Mouse (Mus musculus): ENCODE measurements around the gene Phf14. TPM values are rescaled to one million over a fixed set of nuclear protein-coding genes. Genes with fewer than 3 reads are reported as not detected.
"Not testable (repeated sequence)": the region's sequence is repeated elsewhere in the genome, so short reads cannot be mapped to it uniquely, and the experiment has no call there.

The Phf14 gene
- total RNA-seq, 2 experiments from 2014 or later, result 66.5 to 72.1 TPM

DNA sequence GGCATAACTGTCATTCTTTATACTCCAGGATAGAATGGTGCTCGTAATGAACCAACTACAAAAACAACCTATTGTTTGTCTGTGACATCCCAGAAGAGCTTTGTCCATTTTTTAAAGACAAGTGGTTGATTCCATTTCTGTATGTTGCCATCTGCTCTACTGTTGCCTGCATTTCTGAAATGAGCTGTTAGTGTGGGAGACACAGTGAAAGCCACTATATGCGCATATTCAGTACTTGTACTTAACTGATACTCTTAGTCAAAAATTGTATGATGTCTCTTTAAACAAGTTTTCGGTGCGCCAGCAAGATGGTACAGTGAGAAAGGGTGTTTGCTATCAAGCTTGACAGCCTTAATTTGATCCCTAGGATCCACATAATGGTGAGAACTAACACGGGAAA lies 177.1 kb downstream of the Phf14 start:
- peak in 1 of 2 experiments; percentile 25 for DNase-seq (ENCODE audit: low spot score in 2 of 2)

DNA sequence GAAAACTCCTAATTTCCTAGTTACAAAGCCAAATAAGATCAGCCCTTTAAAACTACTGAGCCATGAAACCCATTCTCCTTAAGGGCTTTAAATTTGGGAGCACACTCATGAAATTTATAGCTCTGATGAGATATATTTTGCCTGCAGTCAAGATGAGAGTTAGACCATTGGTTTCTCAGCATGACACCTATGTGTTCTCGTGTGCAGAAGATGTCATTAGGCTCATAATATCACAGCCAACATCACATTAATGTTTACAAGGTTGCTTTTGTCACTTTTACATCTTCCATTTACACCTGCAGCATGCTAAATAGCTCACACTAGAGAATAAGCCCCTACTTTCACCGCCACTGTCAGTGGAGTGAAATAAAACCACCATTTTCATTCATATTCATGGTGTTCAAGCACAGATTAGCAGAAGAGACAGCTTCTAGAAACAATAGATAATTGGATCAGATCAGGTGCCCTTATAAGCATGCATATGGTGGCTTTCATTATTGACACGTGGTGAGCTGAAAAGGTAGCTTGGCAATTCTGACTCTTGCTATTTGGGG lies 181.9 kb downstream of the Phf14 start:
- no peak for DNase-seq (ENCODE audit: low spot score in 2 of 2)

DNA sequence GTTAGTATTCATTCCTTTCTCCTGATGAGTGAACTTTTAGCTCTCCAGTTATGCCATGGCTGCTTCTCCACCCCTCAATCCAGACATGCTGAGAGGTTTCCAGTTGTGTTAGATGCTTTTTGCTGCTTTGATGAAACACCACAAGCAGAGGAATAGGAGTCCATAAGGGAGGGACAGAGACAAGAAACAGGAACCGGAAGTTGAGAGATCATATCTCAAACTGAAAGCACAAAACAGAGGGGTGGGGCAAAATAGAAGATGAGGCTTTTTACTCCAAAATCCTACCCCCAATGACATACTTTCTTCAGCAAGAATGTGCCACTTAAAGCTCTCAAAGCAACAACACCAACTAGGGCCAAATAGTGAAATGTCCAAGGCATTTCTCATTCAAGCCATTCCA lies 188.1 kb downstream of the Phf14 start:
- no peak for DNase-seq (ENCODE audit: low spot score in 2 of 2)

- no peak for DNase-seq (ENCODE audit: low spot score in 2 of 2)
Observed at GRCm38 (mm10) chr6:12097125-12097524, 189.5 kb downstream of the Phf14 start.

DNA sequence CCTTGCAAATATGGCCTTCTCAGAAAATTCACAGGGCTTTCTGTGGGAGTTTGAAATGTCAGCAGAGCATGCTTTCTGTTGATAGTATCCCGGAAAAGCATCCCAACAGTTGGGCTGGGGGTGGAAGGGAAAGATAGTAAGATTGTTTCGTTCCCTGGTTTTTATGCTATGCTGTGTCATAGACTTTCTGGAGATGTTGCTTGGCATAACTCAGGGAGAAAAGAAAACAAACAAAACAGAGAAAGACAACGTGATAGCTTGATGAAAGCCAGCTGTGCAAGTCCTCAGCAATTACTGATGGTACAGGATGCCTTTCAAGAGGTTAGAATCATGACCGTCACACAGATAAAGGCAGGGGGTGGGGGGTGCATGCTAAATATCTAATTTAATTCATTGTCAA lies 197.5 kb downstream of the Phf14 start:
- peak; percentile 46 to 84 for DNase-seq (ENCODE audit: low spot score in 2 of 2)

- no peak for DNase-seq (ENCODE audit: low spot score in 2 of 2)
Observed at GRCm38 (mm10) chr6:12107326-12107725, 199.7 kb downstream of the Phf14 start.

- no peak for DNase-seq (ENCODE audit: low spot score in 2 of 2)
Observed at GRCm38 (mm10) chr6:12107786-12108185, 200.2 kb downstream of the Phf14 start.

DNA sequence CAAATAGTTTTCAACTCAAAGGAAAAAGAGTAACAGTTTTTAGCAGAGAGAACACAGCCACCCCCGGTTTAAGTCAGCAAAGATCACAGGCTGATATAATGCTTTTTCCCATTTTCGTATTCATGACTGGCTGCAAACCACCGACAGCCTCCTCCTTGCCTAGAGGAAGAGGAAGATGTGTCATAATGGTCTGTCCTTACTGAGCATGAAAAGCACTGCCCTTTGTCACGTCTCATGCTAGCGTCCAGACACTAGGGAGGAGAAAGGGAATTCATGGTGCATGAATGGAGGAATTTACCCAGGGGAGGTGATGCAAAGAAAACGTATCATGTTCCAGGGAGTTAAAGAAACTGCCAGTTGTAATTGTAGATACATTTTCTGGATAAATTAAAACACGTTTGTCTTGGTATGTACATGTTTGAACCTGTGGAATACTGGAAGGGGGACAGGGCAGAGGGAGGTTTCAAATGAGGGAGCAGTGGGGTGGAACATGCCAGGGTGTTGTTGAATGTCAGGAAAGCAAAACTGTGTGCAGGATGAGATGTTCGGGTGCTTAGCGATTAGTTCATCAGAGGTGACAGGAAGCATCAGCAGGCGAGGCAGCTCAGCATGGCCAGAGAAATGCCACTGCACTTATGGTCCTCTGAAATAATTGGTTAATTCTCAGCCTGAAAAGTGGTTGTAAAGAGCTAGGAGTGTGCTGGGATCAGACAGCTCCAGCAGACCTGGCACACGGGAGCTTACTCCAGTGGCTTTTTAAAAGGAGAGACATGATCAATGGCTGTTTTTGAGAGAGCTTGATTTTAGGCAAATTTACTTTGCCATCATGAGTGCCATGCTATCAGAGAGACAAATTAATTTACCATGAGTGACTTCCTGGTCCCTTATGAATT lies 209.6 kb downstream of the Phf14 start:
- DNase-seq (ENCODE audit: low spot score in 2 of 2), result no peak

DNA sequence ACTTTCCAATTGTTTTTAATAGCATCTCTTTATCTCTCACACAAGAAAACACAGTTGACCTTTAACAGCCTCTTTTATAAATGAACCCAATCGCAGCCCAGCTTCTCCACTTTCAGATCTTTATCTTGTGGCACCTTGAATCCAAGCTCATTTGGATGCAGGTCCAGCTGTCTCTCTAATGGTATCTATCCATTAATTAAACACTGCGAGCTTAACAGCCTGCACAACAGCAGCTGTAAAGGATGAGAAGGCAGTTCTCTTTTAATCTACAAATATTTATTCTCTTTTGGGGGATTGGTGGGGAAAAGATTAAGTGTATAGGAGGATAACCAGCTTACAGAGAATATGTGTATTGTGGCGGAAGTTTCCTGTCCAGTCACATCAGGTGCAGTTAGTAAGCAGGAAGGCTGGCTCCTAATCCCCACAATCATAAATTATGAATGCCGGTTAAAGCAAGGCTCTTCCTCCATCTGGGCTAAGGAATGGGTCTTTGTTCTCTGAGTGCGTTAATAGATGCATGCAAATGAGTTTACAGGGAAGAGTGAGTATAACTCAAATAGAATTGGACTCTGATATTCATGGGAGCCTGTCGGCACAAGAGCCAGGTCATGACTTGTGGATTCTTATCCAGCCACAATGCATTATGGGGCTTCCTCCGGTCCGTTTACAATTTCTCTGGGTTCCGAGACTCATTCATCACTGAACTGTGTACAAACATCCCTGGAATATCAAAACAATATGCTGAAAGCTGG lies 210.4 kb downstream of the Phf14 start:
- DNase-seq (ENCODE audit: low spot score in 2 of 2), result no peak

GRCm38 (mm10) chr6:12122759-12123158 lies 215.2 kb downstream of the Phf14 start:
- DNase-seq (ENCODE audit: low spot score in 2 of 2), result no peak

- peak; percentile 51 to 79 for DNase-seq (ENCODE audit: low spot score in 2 of 2)
Observed at GRCm38 (mm10) chr6:12125031-12125803, 217.6 kb downstream of the Phf14 start.

DNA sequence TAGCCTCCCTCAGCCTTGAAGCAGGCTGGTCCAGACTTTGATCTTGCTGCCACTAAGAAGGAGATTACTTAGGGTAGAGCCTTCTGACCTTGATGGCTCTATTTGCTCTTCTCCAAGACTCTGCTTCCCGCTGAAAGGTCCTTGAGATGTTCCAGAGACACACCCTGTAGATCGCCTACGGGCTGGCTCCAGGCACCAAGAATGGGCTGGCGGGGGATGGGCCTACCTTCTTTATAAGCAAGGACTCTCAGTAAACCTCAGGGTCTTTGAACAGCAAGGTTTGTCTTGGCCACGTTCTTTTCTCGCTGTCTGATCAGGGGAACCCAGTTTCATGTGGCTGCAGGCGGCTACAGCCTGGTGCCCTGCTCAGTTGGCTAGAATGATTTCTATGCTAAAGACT lies 219.0 kb downstream of the Phf14 start:
- DNase-seq (ENCODE audit: low spot score in 2 of 2), result not testable (repeated sequence)

- no peak for DNase-seq (ENCODE audit: low spot score in 2 of 2)
Observed at GRCm38 (mm10) chr6:12127287-12127686, 219.7 kb downstream of the Phf14 start.

Other genes with a start within 250 kb of the Phf14 start
- 100 to 1,000 TPM; 680 to 729 TPM for gene Ndufa4, start 312 bp upstream of the Phf14 start, total RNA-seq (2021)

Measured in layer of hippocampus, adult 18-20 months (tissue).